Mouse (Mus musculus): ENCODE data around the gene Klf15.

DNA sequence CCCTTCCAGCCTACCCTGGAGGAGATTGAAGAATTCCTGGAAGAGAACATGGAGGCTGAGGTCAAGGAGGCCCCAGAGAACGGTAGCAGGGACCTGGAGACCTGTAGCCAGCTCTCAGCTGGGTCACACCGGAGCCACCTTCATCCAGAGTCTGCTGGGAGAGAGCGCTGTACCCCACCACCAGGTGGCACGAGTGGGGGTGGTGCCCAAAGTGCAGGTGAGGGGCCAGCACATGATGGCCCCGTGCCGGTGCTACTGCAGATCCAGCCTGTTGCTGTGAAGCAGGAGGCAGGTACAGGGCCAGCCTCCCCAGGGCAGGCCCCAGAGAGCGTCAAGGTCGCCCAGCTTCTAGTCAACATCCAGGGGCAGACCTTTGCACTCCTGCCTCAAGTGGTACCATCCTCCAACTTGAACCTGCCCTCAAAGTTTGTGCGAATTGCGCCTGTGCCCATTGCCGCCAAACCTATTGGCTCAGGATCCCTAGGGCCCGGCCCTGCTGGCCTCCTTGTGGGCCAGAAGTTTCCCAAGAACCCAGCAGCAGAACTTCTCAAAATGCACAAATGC, 4.6 kb downstream of the Klf15 start:
- TF ChIP-seq POLR2A (IDR thresholded peaks at IDR 0.05; ENCODE audit: low read depth, low read length) (no peak), CTCF (IDR thresholded peaks at IDR 0.05; ENCODE audit: extremely low read depth, insufficient read length, insufficient replicate concordance, low read depth, low read length) (no peak)
